Mouse (Mus musculus) adrenal gland, adult 18-20 months (tissue): ENCODE data around the gene Plod3. TPM values are rescaled to one million over a fixed set of nuclear protein-coding genes. Genes with fewer than 3 reads are reported as not detected.

ENCODE experiments used
- microRNA-seq, 2 experiments: library from miRNA; unstranded; fragments of <30 nt; microRNA quantifications; one replicate each; pipeline ENCODE4 v1.2.0; 2021; ENCODE audit warnings: borderline number of aligned reads in 2 of 2
- total RNA-seq, 2 experiments: library from RNA; stranded (reverse); gene quantifications; 1 replicate in 1 of 2; 2 replicates in 1 of 2; pipeline ENCODE4 v1.2.3; 2021

Gene Plod3
- total RNA-seq, 2 experiments from 2014 or later: 68.7 to 72.3 TPM

Small RNA genes lying within 50 kb of the gene (microRNA-seq; reads per million reads assigned to microRNA genes)
- 32.6 to 59.4 reads per million in 2 experiments for gene Mir702

Other genes with a start within 250 kb of the Plod3 start
- under 1 TPM in 1 of 2 experiments, not detected in 1; 0.60 TPM for gene Col26a1, start 103.8 kb upstream of the Plod3 start, total RNA-seq
- gene Ift22, start 78.9 kb upstream of the Plod3 start, total RNA-seq: 10 to 100 TPM; 26.0 to 34.6 TPM
- gene Fis1, start 33.7 kb upstream of the Plod3 start, total RNA-seq: 100 to 1,000 TPM; 184 to 185 TPM
- gene Cldn15, start 20.4 kb upstream of the Plod3 start, total RNA-seq: 10 to 100 TPM; 12.7 TPM
- gene Znhit1, start 1.0 kb downstream of the Plod3 start, total RNA-seq: 10 to 100 TPM; 87.2 to 93.5 TPM
- gene Vgf, start 39.4 kb downstream of the Plod3 start, total RNA-seq: 10 to 100 TPM; 12.8 to 15.6 TPM
- gene Ap1s1, start 59.1 kb downstream of the Plod3 start, total RNA-seq: 10 to 100 TPM; 90.6 to 96.8 TPM
- gene Serpine1, start 85.2 kb downstream of the Plod3 start, total RNA-seq: 10 to 100 TPM in 1 of 2 experiments, 1 to 10 TPM in 1; 3.3 to 17.1 TPM
- 10 to 100 TPM; 39.1 to 42.2 TPM for gene Trim56, start 129.2 kb downstream of the Plod3 start, total RNA-seq
- gene Muc3, start 162.3 kb downstream of the Plod3 start, total RNA-seq: not detected
- under 1 TPM; 0.20 to 0.32 TPM for gene Muc3a, start 225.4 kb downstream of the Plod3 start, total RNA-seq